Mouse (Mus musculus): ENCODE results near the gene Capza1. TPM values are rescaled to one million over a fixed set of nuclear protein-coding genes. Genes with fewer than 3 reads are reported as not detected.

Capza1 gene
- polyA plus RNA-seq (2015; fragmentation: Nextera tagmentation; extraction: Ambion mirVana) = 109 and 110 TPM in 2 replicates

GRCm38 (mm10) chr3:104863786-104864650 is at the start of gene Capza1, which contains the start of gene St7l:
Gene Capza1 (minus strand): TSS chr3:104864505.
Gene St7l (plus strand): TSS chr3:104864005.
- no peaks in the 10 kb centered on the region for H3K27me3 ChIP-seq (replicated peaks; ENCODE audit: control insufficient read depth, insufficient read depth, low read length)

GRCm38 (mm10) chr3:104909195-104909594 is 44.9 kb upstream of the Capza1 start:
- WGBS = 88% methylated on average over 6 of the region's 6 CpGs
- Histone ChIP-seq H3K27me3 (replicated peaks; ENCODE audit: control insufficient read depth, insufficient read depth, low read length) (no peaks in the 10 kb centered on the region), H3K27ac (ENCODE audit: low read depth, low read length) (no peak overlapping the region), H3K4me2 (replicated peaks; ENCODE audit: low read depth) (no peak overlapping the region), H3K9me3 (ENCODE audit: control insufficient read depth) (no peaks in the 10 kb centered on the region), H3K4me1 (replicated peaks; ENCODE audit: control insufficient read depth, insufficient read depth, low read length) (no peaks in the 10 kb centered on the region), H3K36me3 (ENCODE audit: control insufficient read depth, insufficient read depth) (peaks cover 33% of the 10 kb centered on the region), H3K4me3 (ENCODE audit: low read depth, low read length) (no peak overlapping the region), H3K9ac (ENCODE audit: low read depth, low read length) (no peak overlapping the region)
- TF ChIP-seq CTCF (IDR thresholded peaks at IDR 0.05; ENCODE audit: low read depth) = no peak
- no peak for ATAC-seq

More at GRCm38 (mm10) chr3:104863786-104864650, at the start of gene Capza1, which contains the start of gene St7l:
- Histone ChIP-seq H3K9ac (ENCODE audit: low read depth, low read length) (peak within 1 kb of the TSS; percentile 97), H3K4me1 (replicated peaks; ENCODE audit: control insufficient read depth, insufficient read depth, low read length) (no peaks in the 10 kb centered on the region; the same call in 1 of the 2 replicates), H3K36me3 (ENCODE audit: control insufficient read depth, insufficient read depth) (no peaks in the 10 kb centered on the region; the same call in 1 of the 2 replicates), H3K4me3 (ENCODE audit: low read depth, low read length) (peak within 1 kb of the TSS; percentile 98), H3K27ac (ENCODE audit: low read depth, low read length) (peak within 1 kb of the TSS; percentile 99), H3K4me2 (replicated peaks; ENCODE audit: low read depth) (peak within 1 kb of the TSS; percentile 75), H3K9me3 (ENCODE audit: control insufficient read depth) (no peaks in the 10 kb centered on the region)
- ATAC-seq = peak; percentile 94
- TF ChIP-seq CTCF (IDR thresholded peaks at IDR 0.05; ENCODE audit: low read depth) = no peak
- WGBS = under 1% methylated on average over 43 of the region's 43 CpGs

- no peak for TF ChIP-seq CTCF (IDR thresholded peaks at IDR 0.05; ENCODE audit: low read depth)
- Histone ChIP-seq H3K4me1 (replicated peaks; ENCODE audit: control insufficient read depth, insufficient read depth, low read length) (no peaks in the 10 kb centered on the region), H3K9me3 (ENCODE audit: control insufficient read depth) (no peaks in the 10 kb centered on the region), H3K27me3 (replicated peaks; ENCODE audit: control insufficient read depth, insufficient read depth, low read length) (no peaks in the 10 kb centered on the region), H3K9ac (ENCODE audit: low read depth, low read length) (no peak overlapping the region), H3K4me3 (ENCODE audit: low read depth, low read length) (no peak overlapping the region), H3K27ac (ENCODE audit: low read depth, low read length) (no peak overlapping the region), H3K36me3 (ENCODE audit: control insufficient read depth, insufficient read depth) (peaks cover 35% of the 10 kb centered on the region), H3K4me2 (replicated peaks; ENCODE audit: low read depth) (no peak overlapping the region)
- WGBS = 91% methylated on average over 3 of the region's 3 CpGs
- no peak for ATAC-seq
Measured at GRCm38 (mm10) chr3:104906007-104906406, 41.7 kb upstream of the Capza1 start.

GRCm38 (mm10) chr3:104905389-104905788 is 41.1 kb upstream of the Capza1 start:
- TF ChIP-seq CTCF (IDR thresholded peaks at IDR 0.05; ENCODE audit: low read depth) = no peak
- Histone ChIP-seq H3K36me3 (ENCODE audit: control insufficient read depth, insufficient read depth) (peaks cover 31% of the 10 kb centered on the region), H3K4me3 (ENCODE audit: low read depth, low read length) (no peak overlapping the region), H3K4me1 (replicated peaks; ENCODE audit: control insufficient read depth, insufficient read depth, low read length) (no peaks in the 10 kb centered on the region), H3K27me3 (replicated peaks; ENCODE audit: control insufficient read depth, insufficient read depth, low read length) (no peaks in the 10 kb centered on the region), H3K27ac (ENCODE audit: low read depth, low read length) (no peak overlapping the region), H3K9me3 (ENCODE audit: control insufficient read depth) (no peaks in the 10 kb centered on the region), H3K9ac (ENCODE audit: low read depth, low read length) (no peak overlapping the region), H3K4me2 (replicated peaks; ENCODE audit: low read depth) (no peak overlapping the region)
- WGBS = 92% methylated on average over 4 of the region's 4 CpGs
- no peak for ATAC-seq

- Histone ChIP-seq H3K4me2 (replicated peaks; ENCODE audit: low read depth) (no peak overlapping the region), H3K4me1 (replicated peaks; ENCODE audit: control insufficient read depth, insufficient read depth, low read length) (no peaks in the 10 kb centered on the region), H3K9me3 (ENCODE audit: control insufficient read depth) (no peaks in the 10 kb centered on the region), H3K36me3 (ENCODE audit: control insufficient read depth, insufficient read depth) (peaks cover 46% of the 10 kb centered on the region), H3K9ac (ENCODE audit: low read depth, low read length) (no peak overlapping the region), H3K27ac (ENCODE audit: low read depth, low read length) (no peak overlapping the region), H3K4me3 (ENCODE audit: low read depth, low read length) (no peak overlapping the region), H3K27me3 (replicated peaks; ENCODE audit: control insufficient read depth, insufficient read depth, low read length) (no peaks in the 10 kb centered on the region)
- no peak for TF ChIP-seq CTCF (IDR thresholded peaks at IDR 0.05; ENCODE audit: low read depth)
- ATAC-seq = no peak
- WGBS = 91% methylated on average over 4 of the region's 4 CpGs
Measured at GRCm38 (mm10) chr3:104901154-104901553, 36.8 kb upstream of the Capza1 start.

GRCm38 (mm10) chr3:104896141-104896540 is 31.8 kb upstream of the Capza1 start:
- ATAC-seq = no peak
- WGBS = 73% methylated on average over 3 of the region's 3 CpGs

More at GRCm38 (mm10) chr3:104896141-104896540, 31.8 kb upstream of the Capza1 start:
- Histone ChIP-seq H3K27me3 (replicated peaks; ENCODE audit: control insufficient read depth, insufficient read depth, low read length) (no peaks in the 10 kb centered on the region), H3K4me3 (ENCODE audit: low read depth, low read length) (no peak overlapping the region), H3K4me1 (replicated peaks; ENCODE audit: control insufficient read depth, insufficient read depth, low read length) (no peaks in the 10 kb centered on the region), H3K9ac (ENCODE audit: low read depth, low read length) (no peak overlapping the region), H3K4me2 (replicated peaks; ENCODE audit: low read depth) (no peak overlapping the region), H3K27ac (ENCODE audit: low read depth, low read length) (no peak overlapping the region), H3K36me3 (ENCODE audit: control insufficient read depth, insufficient read depth) (peaks cover 46% of the 10 kb centered on the region), H3K9me3 (ENCODE audit: control insufficient read depth) (no peaks in the 10 kb centered on the region)
- no peak for TF ChIP-seq CTCF (IDR thresholded peaks at IDR 0.05; ENCODE audit: low read depth)

All from intestine, postnatal 0 days (tissue).